Mouse (Mus musculus) mature B cell (primary cell): ENCODE results near the gene Glis3.

Experiments
- in situ Hi-C: fragments of 300-500 bp; cut with MboI; formaldehyde crosslinking; loops from 2 replicates; pipeline ENCODE4 v1.14.3; 2019

The Glis3 gene

DNA sequence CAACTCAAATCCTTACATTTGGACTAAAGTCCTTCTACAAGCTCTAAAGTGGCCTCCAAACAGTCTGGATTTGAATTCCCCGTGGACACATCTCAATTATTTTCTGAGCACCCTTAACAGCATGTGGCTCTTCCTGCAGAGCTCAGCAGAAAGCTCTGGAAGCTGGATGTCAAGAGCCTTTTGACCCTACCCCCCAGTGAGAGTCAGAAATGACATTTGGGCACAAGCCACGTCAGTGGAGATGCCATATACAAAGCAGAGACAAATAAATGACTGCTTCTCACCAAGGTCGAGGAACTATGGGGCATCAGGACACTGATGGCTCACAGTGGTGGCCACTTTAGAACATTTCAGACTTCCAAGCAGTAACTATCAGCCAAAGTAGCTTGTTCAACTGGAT lies 146.3 kb downstream of the Glis3 start:
- in situ Hi-C loops = no loop called here

DNA sequence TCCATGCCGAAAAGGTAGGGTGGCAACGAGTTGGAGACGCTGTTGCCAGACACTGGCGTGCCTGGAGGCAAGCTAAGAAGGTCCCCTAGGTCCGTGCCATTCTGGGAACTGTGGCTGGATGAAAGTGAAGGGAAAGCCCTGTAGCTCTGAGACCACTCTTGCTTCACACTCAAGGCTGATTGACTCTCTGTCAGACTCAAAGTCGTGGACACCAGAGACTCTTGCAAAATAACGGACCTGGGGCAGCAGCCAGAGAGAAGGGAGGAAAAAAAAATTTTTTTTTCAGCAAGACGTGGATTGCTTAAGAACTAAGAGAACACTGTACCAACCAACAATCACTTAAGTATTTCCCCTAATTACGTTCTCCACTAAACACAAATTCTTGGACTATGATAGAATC lies 148.1 kb downstream of the Glis3 start:
- in situ Hi-C loops = no loop called here

DNA sequence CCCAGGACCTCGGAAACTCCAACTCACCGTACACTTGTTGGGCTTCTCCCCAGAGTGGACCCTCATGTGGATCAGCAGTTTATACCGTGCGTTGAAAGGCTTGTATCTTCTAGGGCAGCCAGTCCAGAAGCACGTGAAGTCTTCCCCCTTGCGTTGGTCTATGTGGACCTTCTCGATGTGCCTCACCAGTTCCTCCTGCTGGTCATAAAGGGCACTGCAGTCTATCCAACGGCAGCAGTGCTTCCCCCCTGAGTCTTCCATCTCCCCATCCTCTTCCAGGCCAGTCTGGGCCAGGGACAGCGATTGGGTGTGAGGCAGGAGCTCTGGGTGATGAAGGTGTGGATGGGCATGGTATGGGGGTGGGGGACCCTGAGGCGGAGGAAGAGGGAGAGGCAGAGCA lies 149.0 kb downstream of the Glis3 start:
- in situ Hi-C loops = no loop called here

DNA sequence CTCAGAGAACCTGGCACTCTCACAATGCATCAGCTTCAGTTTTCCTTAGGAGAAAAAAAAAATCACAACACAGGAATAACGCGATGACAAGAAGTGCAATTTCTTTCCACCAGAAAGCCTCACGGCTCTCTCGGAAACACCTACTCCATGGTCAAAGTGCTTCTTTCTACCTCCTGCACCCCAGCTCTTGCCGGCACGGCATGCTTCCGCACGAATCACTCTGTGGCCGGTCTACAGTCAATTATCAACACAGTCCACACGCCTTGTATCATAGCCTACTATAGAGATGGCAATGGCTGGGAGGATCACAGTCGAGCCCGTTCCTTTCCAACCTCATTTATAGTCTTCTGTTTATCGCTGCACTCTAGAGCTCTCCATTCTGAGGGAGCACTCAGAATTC lies 150.9 kb downstream of the Glis3 start:
- in situ Hi-C loops = no loop called here

DNA sequence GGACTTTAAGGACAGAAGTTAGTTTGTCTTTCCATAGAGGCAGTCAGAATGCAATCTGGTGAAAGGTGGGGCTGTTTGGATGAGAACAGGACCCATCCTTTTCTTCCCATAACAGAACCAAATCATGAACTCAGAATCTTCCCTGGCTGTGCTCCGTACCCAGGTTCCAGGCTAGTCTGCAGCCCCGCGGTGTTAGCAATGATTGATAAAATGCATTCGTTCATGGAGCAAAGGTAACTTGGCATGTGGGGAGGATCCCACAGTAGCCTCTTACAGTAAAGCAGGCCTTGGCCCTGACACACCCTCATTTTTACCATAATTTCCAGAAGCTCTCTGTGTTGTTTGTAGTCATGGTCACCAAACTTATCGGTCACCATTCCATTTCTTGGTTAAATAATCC lies 152.4 kb downstream of the Glis3 start:
- in situ Hi-C loops = no loop called here

DNA sequence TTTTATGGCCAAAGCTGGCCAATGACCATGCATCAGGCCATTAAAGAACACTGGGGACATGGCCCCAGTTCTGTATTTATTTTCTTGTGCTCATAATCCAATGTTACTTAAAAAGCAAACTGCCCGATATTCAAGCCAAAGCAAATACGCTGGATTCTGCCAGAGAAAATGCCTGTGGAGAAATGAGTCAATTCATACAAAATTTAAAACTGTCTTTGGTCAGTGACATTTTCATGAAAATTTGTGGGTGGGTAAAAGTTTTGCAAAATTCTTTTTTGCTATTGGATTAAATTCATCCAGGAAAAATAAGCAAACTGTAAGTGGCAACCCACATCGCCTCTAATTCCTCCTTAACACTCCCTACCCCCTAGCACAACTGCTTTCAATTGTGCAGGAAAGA lies 154.5 kb downstream of the Glis3 start:
- in situ Hi-C loops = no loop called here

DNA sequence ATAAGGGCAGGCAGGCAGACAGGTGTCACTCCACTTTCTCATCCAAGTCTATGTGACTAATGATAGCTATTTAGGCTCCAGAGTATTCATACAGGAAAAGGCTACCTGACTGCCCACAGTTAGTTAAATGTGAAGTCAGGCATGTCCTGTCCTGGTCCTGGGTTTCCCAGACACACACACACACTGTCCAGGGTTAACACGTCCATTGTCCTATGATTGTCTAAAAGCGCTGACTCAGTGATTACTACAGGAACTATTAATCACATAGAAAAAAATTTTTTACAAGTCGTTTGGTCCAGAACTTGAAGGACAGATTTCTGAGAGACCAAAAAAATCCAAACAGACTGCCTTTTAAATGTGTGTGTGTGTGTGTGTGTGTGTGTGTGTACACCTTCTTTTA lies 157.6 kb downstream of the Glis3 start:
- in situ Hi-C loops = no loop called here

DNA sequence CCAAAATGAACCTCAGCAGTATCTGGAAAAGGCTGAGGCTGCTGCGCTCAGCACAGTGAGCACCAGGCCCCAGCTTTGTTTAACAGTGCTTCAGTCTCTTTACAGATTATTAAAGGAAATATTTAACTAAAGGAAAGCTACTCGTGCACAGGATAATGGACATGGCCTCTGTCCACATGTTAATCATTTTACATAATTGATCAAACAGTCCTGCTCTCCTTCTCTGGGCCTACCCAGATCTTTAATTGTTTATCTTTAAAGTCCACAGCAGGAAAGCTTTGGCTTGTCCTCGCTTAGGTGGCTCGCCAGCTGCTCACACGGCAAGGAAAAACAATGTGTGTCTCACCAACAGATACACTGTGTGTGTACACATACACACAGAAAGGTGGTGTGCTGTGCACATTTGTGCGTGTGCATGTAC lies 159.1 kb downstream of the Glis3 start:
- in situ Hi-C loops = no loop called here

DNA sequence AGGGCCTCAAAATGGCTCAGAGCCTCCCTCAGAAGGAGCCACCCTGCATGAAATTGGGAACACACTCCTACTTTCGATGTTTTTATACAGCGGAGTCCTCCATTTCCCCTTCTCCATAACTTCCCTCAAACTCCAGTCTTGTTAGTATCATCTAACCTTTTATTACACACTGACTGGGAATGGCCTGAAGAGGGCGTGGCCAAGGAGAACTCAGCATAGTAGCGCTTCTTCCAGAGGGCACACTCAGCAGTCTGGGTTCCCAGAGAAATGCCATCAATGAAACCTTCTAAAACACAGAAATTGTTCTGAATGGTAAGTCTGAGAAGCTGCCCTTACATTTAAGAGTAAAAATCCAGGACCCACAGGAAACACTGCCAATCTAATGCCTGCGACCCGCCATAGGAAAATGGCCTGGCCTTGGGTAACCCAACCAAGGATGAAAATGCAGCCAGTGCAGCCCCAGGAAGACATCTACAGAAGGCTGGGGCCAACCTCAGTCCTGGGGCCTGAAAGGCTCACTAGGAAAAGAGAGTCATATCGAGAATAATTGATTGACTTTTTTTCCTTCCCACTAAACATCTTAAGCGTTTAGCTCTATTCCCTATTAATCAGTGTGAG lies 159.6 kb downstream of the Glis3 start:
- in situ Hi-C loops = no loop called here

DNA sequence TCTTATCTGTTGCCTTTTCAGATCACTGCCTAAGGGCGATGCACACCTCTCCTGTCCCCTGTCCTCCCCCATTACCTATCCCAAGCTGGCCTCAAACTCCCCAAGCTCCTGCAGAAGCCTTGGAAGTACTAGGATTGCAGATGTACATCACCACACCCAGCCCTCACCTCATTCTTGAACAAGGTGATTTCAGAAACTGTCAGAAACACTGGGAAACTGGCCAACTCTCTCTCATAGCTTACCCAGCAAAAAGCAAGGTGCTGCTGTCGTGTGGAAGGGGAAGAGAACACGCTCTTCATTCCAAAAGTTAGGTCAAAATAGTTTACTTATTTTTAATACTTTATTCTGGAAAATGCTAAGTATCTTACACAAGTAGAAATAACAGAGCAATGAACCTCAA lies 160.6 kb downstream of the Glis3 start:
- in situ Hi-C loops = no loop called here

DNA sequence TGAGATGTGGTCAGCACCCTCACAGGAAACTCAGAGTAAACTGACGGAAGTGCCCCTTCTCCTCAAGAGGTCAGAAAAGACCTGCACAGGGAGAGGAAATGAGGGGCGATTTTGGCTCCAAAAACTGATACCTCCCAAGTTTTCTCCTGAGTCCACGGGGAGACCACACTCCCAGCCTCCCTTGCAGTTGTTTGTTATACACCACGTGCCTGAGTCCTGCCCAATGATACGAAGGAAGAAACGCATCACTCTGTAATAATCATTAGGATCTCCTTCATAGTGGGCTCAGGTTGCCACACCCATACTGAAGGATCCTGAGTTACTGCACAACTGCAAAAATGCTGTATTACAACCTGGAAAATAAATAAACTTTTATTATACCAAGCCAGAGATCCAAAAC lies 161.0 kb downstream of the Glis3 start:
- in situ Hi-C loops = no loop called here

DNA sequence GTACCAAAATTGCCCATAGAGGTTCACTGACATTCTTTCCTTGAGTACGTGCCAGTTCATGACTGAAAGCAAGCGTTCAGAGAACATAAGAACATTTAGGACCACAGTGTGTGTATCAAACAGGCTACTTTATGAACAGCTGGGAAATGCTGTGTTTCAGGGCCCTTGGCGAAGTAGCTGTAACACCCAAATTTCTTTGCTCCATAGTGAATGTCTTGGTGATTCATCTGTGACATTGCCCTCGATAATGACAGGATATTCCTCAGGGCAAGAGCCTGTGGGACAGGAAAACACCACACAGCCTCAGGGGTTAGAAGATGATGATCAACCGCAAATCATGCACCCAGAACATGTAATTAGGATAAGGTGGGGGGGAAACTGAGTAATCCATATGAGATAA lies 161.6 kb downstream of the Glis3 start:
- in situ Hi-C loops = no loop called here

DNA sequence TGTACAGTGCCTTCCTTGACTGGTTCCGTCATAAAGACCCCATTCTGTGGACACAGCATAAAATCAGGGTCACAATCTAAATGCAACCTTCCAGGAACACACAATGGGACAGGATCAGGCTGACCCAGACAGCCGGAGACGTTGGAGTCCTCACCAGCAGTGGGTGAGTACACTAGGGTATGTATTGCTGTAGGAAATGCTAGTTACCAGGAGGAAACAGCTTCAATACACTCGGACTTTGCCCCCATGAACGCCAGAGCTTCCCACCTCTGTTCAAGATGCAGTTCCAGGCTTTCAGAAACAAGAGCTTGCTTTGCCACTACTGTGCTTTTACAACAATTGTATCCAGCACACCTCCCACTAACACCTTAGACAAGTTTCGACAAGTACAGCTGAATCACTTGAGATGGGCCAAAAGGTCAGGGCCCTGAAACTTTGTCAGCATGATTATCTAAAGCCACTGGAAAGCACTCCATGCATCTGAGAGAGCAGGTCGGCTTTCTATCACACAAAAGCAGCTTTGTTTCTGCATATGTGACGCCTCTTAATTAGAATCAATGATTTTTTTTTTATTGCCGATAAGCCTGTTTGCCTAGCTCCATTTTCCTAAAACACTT lies 162.3 kb downstream of the Glis3 start:
- in situ Hi-C loops = no loop called here

DNA sequence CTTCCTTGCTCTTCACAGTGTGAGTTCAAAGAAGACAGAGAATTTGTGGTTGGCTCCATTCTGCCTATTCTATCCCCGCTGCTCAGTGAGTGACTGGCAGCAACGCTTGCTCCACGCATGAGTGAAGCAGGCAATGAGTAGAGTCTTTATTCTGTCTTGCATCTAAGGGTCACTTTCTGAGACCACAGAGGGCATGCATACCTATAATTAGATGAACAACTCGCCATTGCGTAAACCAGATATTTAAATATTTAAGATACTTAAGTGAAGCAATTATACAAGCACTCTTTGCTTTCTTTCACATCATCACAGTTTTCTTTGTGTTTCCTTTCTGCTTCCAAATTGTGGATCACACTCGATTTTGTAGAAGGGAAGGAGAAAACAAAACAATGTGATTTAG lies 163.4 kb downstream of the Glis3 start:
- in situ Hi-C loops = no loop called here

DNA sequence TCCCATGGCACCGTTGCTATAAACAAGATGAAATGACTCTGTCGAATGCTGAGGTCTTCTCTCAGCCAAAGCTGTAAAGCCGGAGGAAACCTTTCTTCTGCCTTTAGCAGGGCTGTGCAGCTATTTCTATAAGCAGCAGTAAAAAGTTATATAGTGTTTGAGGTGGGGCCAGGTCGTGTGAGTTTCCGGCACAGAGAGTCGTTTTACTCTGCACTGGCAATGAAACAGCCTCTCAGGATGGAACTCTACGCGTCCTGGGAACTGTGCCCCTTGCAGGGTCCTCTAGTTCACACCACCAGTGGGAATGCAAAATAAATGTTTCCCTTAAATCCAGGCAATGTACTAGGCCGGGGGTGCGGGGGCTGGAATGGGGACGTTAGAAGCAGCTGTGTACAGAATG lies 167.4 kb downstream of the Glis3 start:
- in situ Hi-C loops = no loop called here

DNA sequence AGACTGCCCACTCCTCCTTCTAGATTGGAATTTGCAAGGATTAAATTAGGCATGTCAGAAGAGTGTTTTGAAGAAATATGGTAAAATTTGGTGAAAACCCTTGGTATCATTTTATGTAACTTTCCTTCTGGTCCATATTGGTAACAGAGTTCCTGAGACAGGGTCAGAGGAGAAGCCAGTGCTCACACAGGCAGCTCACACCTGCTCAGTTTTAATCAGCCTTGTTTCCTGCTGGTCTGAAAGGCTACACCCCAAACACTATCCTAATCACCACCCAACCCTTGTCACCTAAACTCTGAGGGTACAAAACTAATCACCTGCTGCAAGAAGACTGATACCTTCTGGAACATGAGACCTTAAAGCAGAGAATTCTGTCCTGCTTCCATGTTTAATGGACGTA lies 168.0 kb downstream of the Glis3 start:
- in situ Hi-C loops = no loop called here

DNA sequence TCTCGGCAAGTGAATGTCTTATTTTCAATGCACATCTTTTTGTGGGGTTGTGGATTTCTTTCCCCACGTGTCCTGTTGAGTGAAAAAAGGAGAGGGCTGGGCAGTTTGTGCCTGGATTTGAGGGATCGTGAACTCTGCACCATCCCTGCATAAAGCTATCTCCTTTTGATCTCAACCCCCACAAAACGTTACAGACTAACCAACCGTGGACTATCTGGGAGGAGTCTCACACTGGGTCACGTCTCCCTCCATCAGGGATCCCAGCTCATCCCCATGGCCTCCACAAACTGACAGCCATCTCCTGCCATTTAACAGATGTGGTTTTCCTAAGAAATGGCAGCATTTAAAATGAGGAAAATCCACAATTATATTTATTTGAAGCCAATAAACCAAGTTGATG lies 174.5 kb downstream of the Glis3 start:
- in situ Hi-C loops = no loop called here

DNA sequence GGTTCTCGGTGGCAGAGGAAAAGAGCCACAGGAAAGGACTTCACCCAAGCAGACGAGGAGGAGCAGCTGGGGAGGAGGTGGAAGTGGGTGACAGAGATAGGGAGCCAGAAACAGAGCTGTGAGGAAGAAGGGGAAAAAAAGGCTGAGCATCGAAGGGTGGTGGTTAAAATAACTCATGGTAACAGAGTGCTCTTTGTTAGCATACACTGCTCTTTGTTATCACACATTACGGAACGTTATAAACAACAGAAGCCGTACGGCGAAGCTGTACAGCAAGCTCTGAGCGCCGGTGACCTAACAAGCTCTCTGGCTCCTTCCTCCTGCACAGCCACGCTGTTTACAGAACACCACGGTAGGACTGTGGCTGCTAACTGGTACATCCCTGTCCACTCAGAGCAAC lies 176.9 kb downstream of the Glis3 start:
- in situ Hi-C loops = no loop called here

DNA sequence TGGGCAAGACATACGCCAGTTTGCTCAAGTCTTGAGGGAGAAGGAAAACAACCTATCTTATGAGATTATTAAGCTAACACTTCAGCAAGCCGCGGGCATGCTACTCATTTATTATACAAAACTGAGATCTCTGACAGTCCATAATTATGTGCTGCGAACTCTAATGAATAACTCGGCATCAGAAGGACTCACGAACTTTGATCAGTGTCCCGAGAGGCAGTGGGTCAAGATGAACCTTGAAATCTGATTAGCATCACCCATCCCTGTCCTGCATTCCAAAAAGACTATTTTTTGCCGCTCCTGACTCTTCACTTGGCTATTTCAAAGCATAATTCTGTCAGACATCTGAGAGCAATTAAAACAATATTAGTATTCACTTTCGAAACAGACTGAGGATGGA lies 178.9 kb downstream of the Glis3 start:
- in situ Hi-C loops = no loop called here

DNA sequence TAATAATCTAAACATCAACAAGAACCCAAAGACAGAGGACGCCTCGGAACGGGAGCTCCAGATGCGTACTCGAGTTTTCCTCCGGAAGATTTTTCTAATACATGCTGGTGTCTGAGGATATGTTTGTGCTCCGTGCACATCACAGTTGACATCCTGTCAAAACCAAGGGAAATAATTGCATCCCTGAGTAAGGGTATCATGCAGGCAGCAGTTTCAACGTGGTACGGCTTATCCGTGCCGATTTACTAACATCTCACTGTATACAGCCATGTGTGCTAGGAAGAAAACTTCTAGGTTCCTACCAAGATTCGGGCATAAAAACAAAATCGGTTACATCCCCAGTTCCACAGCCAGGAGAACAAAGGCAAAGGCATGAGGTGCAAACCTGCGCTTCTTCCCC lies 179.4 kb downstream of the Glis3 start:
- in situ Hi-C loops = no loop called here

DNA sequence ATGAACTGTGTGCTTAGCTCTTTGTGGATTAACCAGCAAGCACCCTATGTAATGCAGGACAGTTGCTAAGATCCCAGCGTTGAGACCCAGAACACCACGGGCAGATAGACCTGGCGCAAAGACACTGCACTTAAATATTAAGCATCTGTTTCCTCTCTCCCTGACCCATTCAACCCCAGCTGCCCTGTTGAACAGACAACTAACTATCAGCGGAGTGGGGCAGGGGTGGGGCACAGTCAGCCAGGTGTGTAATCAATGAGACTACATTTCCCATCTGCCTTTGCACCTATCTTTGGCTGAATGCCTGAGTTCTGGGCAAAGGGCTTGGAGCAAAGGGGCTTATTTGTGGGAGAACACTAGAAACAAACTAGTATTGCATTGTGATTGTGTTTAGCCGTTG lies 180.1 kb downstream of the Glis3 start:
- in situ Hi-C loops = no loop called here

DNA sequence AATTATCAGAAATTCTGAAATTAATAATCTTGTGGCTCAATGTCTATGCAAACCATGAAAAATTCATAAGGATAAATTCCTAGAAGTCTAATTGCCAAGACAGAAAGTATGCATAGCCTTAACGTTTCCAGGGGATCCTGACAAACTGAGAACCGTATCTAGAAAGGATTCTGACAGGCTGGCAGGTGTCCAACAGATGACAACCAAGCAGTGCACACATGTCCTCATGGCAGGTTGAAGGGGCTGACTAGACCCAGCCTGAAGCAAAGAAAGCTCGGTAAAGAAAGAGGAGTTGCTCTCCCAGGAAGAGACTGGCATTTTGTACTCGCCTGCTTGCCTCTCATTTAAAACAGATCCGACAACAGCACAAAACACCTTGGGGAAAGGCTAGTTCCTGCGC lies 184.0 kb downstream of the Glis3 start:
- in situ Hi-C loops = no loop called here

DNA sequence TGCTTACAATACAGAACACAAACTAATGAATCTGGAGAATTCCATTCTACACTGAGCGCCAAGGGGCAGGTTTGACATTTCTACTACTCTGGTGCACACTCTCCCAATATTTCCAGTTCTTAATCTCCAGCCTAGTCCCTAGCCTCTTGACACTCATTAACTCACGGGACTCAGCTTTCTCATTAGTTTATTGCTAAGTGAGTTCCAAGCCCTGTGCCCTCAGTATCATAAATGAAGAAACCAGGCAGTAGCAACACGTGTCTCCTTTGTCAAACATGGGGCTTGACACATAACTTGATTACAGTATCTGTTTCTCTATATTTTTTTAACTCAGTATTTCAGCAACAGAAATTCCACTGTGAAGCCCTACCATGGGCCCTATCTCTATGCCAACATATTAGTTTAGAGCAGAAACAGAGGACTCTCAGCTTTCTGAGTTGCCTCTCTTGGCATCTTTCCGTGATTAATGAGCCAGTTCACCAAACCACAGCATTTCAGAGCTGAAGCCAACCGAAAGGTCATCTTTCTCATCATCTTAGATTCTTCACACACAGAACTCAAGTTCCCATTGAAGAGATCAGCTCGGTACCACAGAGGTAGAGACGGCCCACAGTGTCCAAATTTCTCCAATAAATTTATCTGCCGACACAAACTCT lies 186.1 kb downstream of the Glis3 start:
- in situ Hi-C loops = no loop called here

DNA sequence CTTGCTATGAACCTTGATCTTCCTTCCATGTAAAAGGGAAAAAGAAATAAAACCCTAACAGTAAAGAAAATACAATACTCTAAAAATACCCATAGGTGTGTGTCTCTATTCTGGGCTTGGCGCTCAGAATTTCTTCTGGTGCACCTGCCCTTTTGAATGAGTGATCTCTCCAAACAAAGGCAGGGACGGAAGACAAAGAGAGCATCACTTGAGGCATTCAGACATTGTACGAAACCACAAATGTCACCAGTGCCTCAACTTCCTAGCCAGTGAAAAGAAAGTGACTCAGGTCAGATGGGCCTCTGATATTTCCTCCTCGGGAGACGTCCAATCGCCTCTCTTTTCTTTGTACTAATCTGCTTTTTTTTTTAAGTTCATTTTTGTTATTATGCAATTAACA lies 201.8 kb downstream of the Glis3 start:
- in situ Hi-C loops = no loop called here
